Mouse (Mus musculus) ES-E14 (cell line): ENCODE data around the gene Ddx17. TPM values are rescaled to one million over a fixed set of nuclear protein-coding genes. Genes with fewer than 3 reads are reported as not detected.
A peak's percentile ranks its signal among the peaks of the same experiment; 100 is the strongest.

Experiments used
- DNase-seq: peaks from one replicate; pipeline ENCODE4 v3.0.0-alpha.2; 2013; ENCODE audit warnings: low read depth, low spot score
- H3K27ac ChIP-seq: 2 replicates; pipeline ENCODE4 v1.5.1; 2012; ENCODE audit warnings: low read depth, mild to moderate bottlenecking, low read length, moderate library complexity, mixed read lengths; ENCODE audit not compliant: poor library complexity, insufficient read depth, severe bottlenecking
- H3K36me3 ChIP-seq: 2 replicates; pipeline ENCODE4 v1.6.1; 2012; ENCODE audit warnings: mild to moderate bottlenecking, low read length, moderate library complexity, mixed read lengths; ENCODE audit not compliant: control insufficient read depth, poor library complexity, insufficient read depth, severe bottlenecking
- H3K4me1 ChIP-seq, 2 experiments: fragments of 150-350 bp in 1 of 2; sonication (generic) in 1 of 2; 2 replicates each; pipeline ENCODE4 v1.6.1; 2012; ENCODE audit warnings: low read length in 2 of 2, mild to moderate bottlenecking in 1 of 2, mixed read lengths in 1 of 2; ENCODE audit not compliant: control insufficient read depth in 2 of 2, insufficient read depth in 2 of 2, poor library complexity in 1 of 2
- H3K4me3 ChIP-seq, 2 experiments: fragments of 150-350 bp in 1 of 2; sonication (generic) in 1 of 2; 2 replicates each; pipeline ENCODE4 v1.5.1; 2012; ENCODE audit warnings: low read length in 2 of 2, low read depth in 1 of 2, mild to moderate bottlenecking in 1 of 2, mixed read lengths in 1 of 2; ENCODE audit not compliant: insufficient read depth in 1 of 2, poor library complexity in 1 of 2, severe bottlenecking in 1 of 2
- H3K9ac ChIP-seq: 2 replicates; pipeline ENCODE4 v1.6.1; 2012; ENCODE audit warnings: low read depth, mild to moderate bottlenecking, low read length, mixed read lengths; ENCODE audit not compliant: poor library complexity, insufficient read depth, severe bottlenecking
- H3K9me3 ChIP-seq: fragments of 150-350 bp; sonication (generic); 2 replicates; pipeline ENCODE4 v1.6.1; 2012; ENCODE audit warnings: low read depth, mild to moderate bottlenecking, low read length; ENCODE audit not compliant: control insufficient read depth, insufficient read depth
- CHD2 ChIP-seq: IDR thresholded peaks from 2 replicates; pipeline ENCODE4 v1.6.1; 2014; ENCODE audit warnings: mild to moderate bottlenecking, low read depth, low read length, inconsistent platforms
- HCFC1 ChIP-seq: IDR thresholded peaks from 2 replicates; pipeline ENCODE4 v1.6.1; 2012; ENCODE audit warnings: low read length, inconsistent platforms, borderline replicate concordance; ENCODE audit not compliant: insufficient read depth
- MAFK ChIP-seq: IDR thresholded peaks from 2 replicates; pipeline ENCODE4 v1.6.1; 2014; ENCODE audit warnings: mild to moderate bottlenecking, low read depth, low read length, inconsistent platforms; ENCODE audit not compliant: insufficient read depth
- ZC3H11A ChIP-seq: IDR thresholded peaks from 2 replicates; pipeline ENCODE4 v1.6.1; 2012; ENCODE audit warnings: low read depth, mild to moderate bottlenecking, inconsistent platforms, low read length, borderline replicate concordance
- ZNF384 ChIP-seq: IDR thresholded peaks from 2 replicates; pipeline ENCODE4 v1.6.1; 2012; ENCODE audit warnings: low read depth, low read length, inconsistent platforms
- in situ Hi-C, 2 experiments: fragments of 600-800 bp; cut with MboI; formaldehyde crosslinking; loops; one replicate each; pipeline ENCODE4 v1.15.1; 2025; ENCODE audit warnings: low sequenced_read_pairs in 2 of 2, inconsistent platforms in 1 of 2; ENCODE audit not compliant: unreplicated experiment in 2 of 2
- total RNA-seq: library from RNA; depleted of rRNA; stranded (reverse); fragments of 300-350 nt; gene quantifications from 2 replicates; pipeline ENCODE4 v1.2.3, GENCODE M21; 2012

Ddx17 gene
- total RNA-seq, 1 experiment, result 211 TPM

- Histone ChIP-seq H3K4me1 (peaks cover 0 to 13% of the 10 kb centered on the region in 2 experiments; a peak in 2 of 4 replicates), H3K36me3 (peaks cover 34% of the 10 kb centered on the region), H3K9me3 (no peaks in the 10 kb centered on the region), H3K9ac (no peak overlapping the region), H3K27ac (no peak overlapping the region), H3K4me3 (no peak overlapping the region)
- in situ Hi-C loops, result no loop called here
- DNase-seq, result no peak
- TF ChIP-seq CHD2, result no peak
- TF ChIP-seq ZNF384, result no peak
- no peak for TF ChIP-seq HCFC1
- TF ChIP-seq ZC3H11A, result no peak
- no peak for TF ChIP-seq MAFK
Measured at GRCm38 (mm10) chr15:79525979-79526768, 20.4 kb downstream of the Ddx17 start.

GRCm38 (mm10) chr15:79525564-79525963, 21.0 kb downstream of the Ddx17 start:
- Histone ChIP-seq H3K9me3 (no peaks in the 10 kb centered on the region), H3K27ac (no peak overlapping the region), H3K36me3 (peaks cover 34% of the 10 kb centered on the region), H3K4me3 (no peak overlapping the region), H3K9ac (no peak overlapping the region), H3K4me1 (peaks cover 0 to 13% of the 10 kb centered on the region in 2 experiments; a peak in 2 of 4 replicates)
- no peak for DNase-seq
- in situ Hi-C loops, result no loop called here
- TF ChIP-seq MAFK (no peak), ZNF384 (no peak), HCFC1 (no peak), CHD2 (no peak)

GRCm38 (mm10) chr15:79519400-79520220, 26.9 kb downstream of the Ddx17 start:
- H3K4me1 ChIP-seq, result peaks cover 8 to 26% of the 10 kb centered on the region in 2 experiments; a peak in 3 of 4 replicates
- TF ChIP-seq HCFC1, result no peak
- peak; percentile 88 for TF ChIP-seq ZNF384
- no peak overlapping the region for H3K9ac ChIP-seq
- peak overlapping the region in 1 of 2 experiments; percentile 16; a peak in 1 of 4 replicates for H3K4me3 ChIP-seq
- peaks cover 5% of the 10 kb centered on the region; the same call in 1 of the 2 replicates for H3K36me3 ChIP-seq
- peak; percentile 54 for DNase-seq
- H3K27ac ChIP-seq, result peak overlapping the region; percentile 75
- H3K9me3 ChIP-seq, result no peaks in the 10 kb centered on the region
- in situ Hi-C loops, result no loop called here

- in situ Hi-C loops, result no loop called here
- H3K4me3 ChIP-seq, result no peak overlapping the region
- no peak overlapping the region for H3K9ac ChIP-seq
- peaks cover 8 to 24% of the 10 kb centered on the region in 2 experiments; a peak in 3 of 4 replicates for H3K4me1 ChIP-seq
- no peak for TF ChIP-seq ZNF384
- TF ChIP-seq CHD2, result no peak
- TF ChIP-seq ZC3H11A, result no peak
- no peak for TF ChIP-seq HCFC1
- no peaks in the 10 kb centered on the region for H3K9me3 ChIP-seq
- DNase-seq, result no peak
- peaks cover 5% of the 10 kb centered on the region; the same call in 1 of the 2 replicates for H3K36me3 ChIP-seq
- H3K27ac ChIP-seq, result no peak overlapping the region
Measured at GRCm38 (mm10) chr15:79518571-79518970, 28.0 kb downstream of the Ddx17 start.
